Mouse (Mus musculus) ES-Bruce4 (cell line): ENCODE measurements around the gene Map4k1.

Experiments
- CTCF ChIP-seq: IDR thresholded peaks from one replicate; pipeline ENCODE4 v1.8.1; 2011; ENCODE audit warnings: low read depth, low read length
- POLR2A ChIP-seq: IDR thresholded peaks from one replicate; pipeline ENCODE4 v1.8.1; 2011; ENCODE audit warnings: low read length; ENCODE audit not compliant: insufficient read depth

DNA sequence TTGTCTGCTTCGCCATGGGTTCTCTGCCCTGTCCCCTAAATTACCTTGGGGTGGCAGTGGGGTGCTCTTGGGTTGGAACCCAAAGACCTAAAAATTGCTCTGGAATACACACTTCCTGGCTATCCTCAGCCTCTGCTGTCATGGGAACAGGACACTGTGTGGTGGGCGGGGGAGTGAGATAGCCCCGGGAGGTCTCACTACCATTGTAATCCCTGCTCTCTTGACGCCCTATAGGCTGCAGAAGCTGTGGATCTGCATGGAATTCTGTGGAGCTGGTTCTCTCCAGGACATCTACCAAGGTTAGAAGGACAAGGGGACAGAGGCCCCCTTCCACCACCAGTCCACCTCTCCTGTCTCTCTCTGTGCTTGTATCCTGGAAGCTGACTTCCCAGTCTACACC, 2.0 kb downstream of the Map4k1 start:
- TF ChIP-seq CTCF = no peak
- TF ChIP-seq POLR2A = no peak
